ENCODE assay signal across 27 mouse cellular contexts in the genomic region with DNA sequence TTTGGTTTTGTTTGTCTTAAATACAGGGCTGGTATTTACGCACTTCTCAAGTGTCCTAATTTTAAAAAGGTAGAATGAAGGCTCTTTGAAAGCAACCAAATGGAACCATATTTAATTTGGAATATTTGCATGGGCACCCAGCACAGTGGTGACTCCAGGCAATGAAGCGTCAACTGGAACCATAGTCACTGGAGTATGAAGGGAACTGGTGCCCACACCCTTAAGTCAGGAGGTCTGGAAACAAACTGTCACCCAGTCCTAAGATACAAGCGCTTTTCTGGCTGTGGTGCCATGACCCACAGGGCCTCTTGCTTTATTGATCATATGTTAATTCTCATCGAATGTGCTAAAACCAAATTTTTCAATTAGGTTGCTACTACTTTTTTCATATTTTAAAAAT. TPM values are rescaled to one million over a fixed set of nuclear protein-coding genes. Genes with fewer than 3 reads are reported as not detected.
"Had no signal": no experiment of that assay in that cellular context is flagged by ENCODE, and none has a peak within 500 bp of the region (broad histone marks: within the 10 kb centered on the region; RNA-seq: fewer than 3 reads in every experiment).

No protein-coding gene starts in this region.

- H3K9ac ChIP-seq: heart, embryonic 13.5 days; heart, embryonic 15.5 days; hindbrain, embryonic 13.5 days; hindbrain, embryonic 15.5 days; kidney, embryonic 15.5 days; limb, embryonic 12.5 days; liver, embryonic 13.5 days; liver, embryonic 15.5 days had no signal

- H3K36me3 ChIP-seq: heart, embryonic 13.5 days; heart, embryonic 15.5 days; hindbrain, embryonic 13.5 days; hindbrain, embryonic 15.5 days; kidney, embryonic 15.5 days; limb, embryonic 10.5 days; limb, embryonic 12.5 days; liver, embryonic 13.5 days; liver, embryonic 15.5 days had no signal

- DNase-seq: gastrocnemius, postnatal 14 days; gastrocnemius, postnatal 36 days; heart, adult 11 months; heart, adult 2 months; heart, postnatal 14 days; heart, postnatal 36 days; kidney, adult 8-10 months; kidney, postnatal 10 days; kidney, postnatal 4 days; liver; liver, embryonic 13.5 days had no signal

- H3K4me1 ChIP-seq: heart, embryonic 13.5 days; heart, embryonic 15.5 days; hindbrain, embryonic 13.5 days; hindbrain, embryonic 15.5 days; liver, embryonic 13.5 days; liver, embryonic 15.5 days had no signal

- H3K4me3 ChIP-seq: heart, adult 2 months; heart, embryonic 13.5 days; heart, embryonic 15.5 days; hindbrain, embryonic 13.5 days; hindbrain, embryonic 15.5 days; kidney, embryonic 15.5 days; layer of hippocampus, adult 2 months; left cerebral cortex, adult 2 months; limb, embryonic 10.5 days; limb, embryonic 12.5 days; liver, embryonic 13.5 days; liver, embryonic 15.5 days had no signal

- H3K27ac ChIP-seq: heart, adult 2 months; heart, embryonic 13.5 days; heart, embryonic 15.5 days; hindbrain, embryonic 13.5 days; hindbrain, embryonic 15.5 days; hindbrain, postnatal 0 days; kidney, embryonic 15.5 days; layer of hippocampus, adult 2 months; left cerebral cortex, adult 2 months; limb, embryonic 10.5 days; limb, embryonic 12.5 days; liver, embryonic 13.5 days; liver, embryonic 15.5 days had no signal

- ATAC-seq: hindbrain, postnatal 0 days; intestine, postnatal 0 days had no signal

- H3K4me2 ChIP-seq: heart, embryonic 11.5 days; heart, embryonic 13.5 days; heart, embryonic 15.5 days; hindbrain, embryonic 13.5 days; hindbrain, embryonic 15.5 days; kidney, embryonic 15.5 days; limb, embryonic 12.5 days; liver, embryonic 11.5 days; liver, embryonic 13.5 days; liver, embryonic 15.5 days had no signal

- H3K27me3 ChIP-seq: heart, embryonic 15.5 days; hindbrain, embryonic 13.5 days; hindbrain, embryonic 15.5 days; kidney, embryonic 15.5 days; limb, embryonic 12.5 days; liver, embryonic 13.5 days; liver, embryonic 15.5 days had no signal

- H3K9me3 ChIP-seq: heart, embryonic 13.5 days; heart, embryonic 15.5 days; hindbrain, embryonic 13.5 days; hindbrain, embryonic 15.5 days; kidney, embryonic 15.5 days; limb, embryonic 10.5 days; limb, embryonic 12.5 days; liver, embryonic 13.5 days; liver, embryonic 15.5 days had no signal

RNA-seq across cellular contexts. Expression of a gene that starts 13.0 kb away (rescaled TPM):
- total RNA-seq: gastrocnemius, adult 18-20 months; gastrocnemius, adult 8-10 months; gastrocnemius, postnatal 14 days; gastrocnemius, postnatal 36 days; heart, adult 2 months; heart, postnatal 14 days; heart, postnatal 36 days had no signal
